Mouse (Mus musculus): ENCODE results near the gene Ubr7.

Ubr7 gene

GRCm38 (mm10) chr12:102757689-102758402 lies at the start of gene Ubr7, which contains the start of the genes Gm28051 and Gon7:
Gene Ubr7, plus strand, starts transcription at chr12:102757967.
Gene Gm28051, minus strand, starts transcription at chr12:102757765.
Gene Gon7, minus strand, starts transcription at chr12:102757803.
- DNase-seq (ENCODE audit: low spot score in 2 of 2) = peak; percentile 95

- no peak for DNase-seq (ENCODE audit: low spot score in 2 of 2)
Observed at GRCm38 (mm10) chr12:102708220-102708619, 49.5 kb upstream of the Ubr7 start.

DNA sequence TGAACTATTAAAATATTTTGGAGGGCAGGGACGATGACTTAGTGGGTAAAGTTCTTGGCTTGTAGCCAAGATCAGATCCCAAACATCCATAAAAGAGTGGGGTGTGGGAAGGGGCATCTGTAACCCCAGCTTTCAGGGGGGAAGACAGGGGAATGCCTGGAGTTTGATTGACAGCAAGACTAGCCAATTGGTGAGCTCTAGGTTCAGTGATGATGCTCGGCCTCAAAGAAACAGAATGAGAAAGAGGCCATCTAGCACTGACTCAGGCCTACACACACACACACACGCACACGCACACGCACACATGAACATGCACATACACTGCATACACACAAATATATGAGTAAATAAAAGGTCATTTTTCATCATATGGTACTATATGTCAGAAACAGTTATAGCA lies 47.9 kb upstream of the Ubr7 start:
- DNase-seq (ENCODE audit: low spot score in 2 of 2) = no peak

GRCm38 (mm10) chr12:102710851-102711375 lies 46.9 kb upstream of the Ubr7 start:
- no peak for DNase-seq (ENCODE audit: low spot score in 2 of 2)

GRCm38 (mm10) chr12:102713153-102713865 lies 44.5 kb upstream of the Ubr7 start:
- DNase-seq (ENCODE audit: low spot score in 2 of 2) = no peak

GRCm38 (mm10) chr12:102714116-102714515 lies 43.7 kb upstream of the Ubr7 start:
- no peak for DNase-seq (ENCODE audit: low spot score in 2 of 2)

DNA sequence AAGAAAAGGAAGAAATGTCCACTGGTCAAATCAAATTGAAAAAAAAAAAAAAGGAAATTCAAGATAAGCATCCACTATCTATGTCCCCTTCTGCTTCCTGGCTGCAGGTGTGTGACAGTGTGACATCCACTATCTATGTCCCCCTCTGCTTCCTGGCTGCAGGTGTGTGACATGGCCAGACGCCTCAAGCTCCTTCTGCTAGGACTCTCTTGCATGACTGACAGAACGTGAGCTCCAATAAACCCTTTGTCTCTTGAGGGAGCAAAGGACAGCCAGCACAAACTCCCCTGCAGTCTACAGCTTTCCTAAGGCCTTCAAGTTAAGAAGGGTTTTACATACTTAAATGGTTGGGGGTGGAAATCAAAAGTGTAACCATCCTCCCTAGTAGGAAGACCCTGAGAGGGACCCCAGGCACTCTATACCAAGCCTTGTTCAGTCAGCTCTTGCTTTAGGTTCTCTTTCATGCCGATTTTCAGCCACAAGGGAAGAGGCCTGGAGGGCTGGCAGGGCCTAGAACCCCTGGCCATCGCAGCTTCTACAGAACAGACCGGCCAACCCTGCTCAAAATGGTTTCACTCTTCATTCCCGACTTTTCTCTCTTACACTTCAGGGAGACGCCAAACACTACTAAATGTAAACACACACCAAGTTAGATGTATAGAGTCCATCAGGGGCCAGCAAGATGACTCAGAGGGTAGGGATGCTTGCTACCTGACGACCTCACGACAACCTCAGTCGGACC lies 42.9 kb upstream of the Ubr7 start:
- no peak for DNase-seq (ENCODE audit: low spot score in 2 of 2)

GRCm38 (mm10) chr12:102719552-102720315 lies 38.0 kb upstream of the Ubr7 start:
- DNase-seq (ENCODE audit: low spot score in 2 of 2) = no peak

GRCm38 (mm10) chr12:102722451-102722850 lies 35.3 kb upstream of the Ubr7 start:
- DNase-seq (ENCODE audit: low spot score in 2 of 2) = no peak

DNA sequence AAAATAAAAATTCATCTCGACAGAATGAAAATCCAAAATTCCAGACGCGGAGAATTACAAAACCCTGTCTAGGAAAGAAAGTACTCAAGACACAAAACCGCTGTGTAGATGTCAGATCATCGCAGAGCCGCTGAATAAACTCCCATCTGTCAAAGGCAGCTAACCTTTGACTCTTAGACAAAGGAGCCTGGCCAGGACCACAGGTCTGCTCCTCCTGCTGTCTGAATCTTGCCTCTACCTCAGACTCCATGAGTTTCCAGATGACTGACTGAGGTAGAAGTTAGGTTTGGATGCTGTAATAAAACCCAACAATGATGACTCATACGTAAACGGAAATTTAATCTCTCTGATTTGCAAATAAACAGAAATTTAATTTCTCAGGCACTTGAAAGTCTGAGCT lies 34.8 kb upstream of the Ubr7 start:
- no peak for DNase-seq (ENCODE audit: low spot score in 2 of 2)

DNA sequence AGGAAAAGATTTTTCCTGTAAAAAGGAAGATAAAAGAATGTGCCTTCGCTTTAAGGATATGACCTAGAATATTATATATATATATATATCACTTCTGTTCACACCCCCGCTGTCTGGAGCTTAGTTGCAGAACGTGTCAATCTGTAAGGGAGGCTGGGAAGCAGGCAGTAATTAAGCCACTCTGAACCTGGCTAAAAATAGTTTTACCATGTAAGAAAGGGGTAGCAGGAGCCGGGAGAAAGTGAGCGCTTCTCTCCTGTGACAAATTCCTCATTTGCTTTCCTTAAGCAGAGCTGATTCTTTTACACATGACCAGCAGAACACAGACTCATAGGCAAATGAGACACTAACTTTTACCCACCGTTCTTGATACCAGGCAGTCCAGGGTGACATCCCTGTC lies 33.9 kb upstream of the Ubr7 start:
- DNase-seq (ENCODE audit: low spot score in 2 of 2) = no peak

DNA sequence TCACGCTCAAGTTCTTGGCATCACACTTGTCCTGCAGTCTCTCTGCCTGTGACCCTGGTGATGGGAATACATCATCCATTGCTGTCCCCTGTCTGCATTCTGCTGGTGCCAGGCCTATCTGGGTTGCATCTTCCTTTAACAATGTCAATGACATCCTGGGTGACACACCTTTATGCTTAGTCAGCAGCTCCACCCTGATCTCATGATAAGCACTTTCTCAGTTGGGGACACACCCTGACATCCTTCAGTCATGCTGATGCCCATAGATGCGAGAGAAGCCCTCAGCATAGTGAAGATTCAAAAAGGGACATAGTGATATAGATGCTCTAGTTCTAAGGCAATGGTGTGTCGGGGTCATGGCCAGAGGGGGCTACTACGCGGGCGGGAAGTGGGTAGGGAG lies 32.6 kb upstream of the Ubr7 start:
- DNase-seq (ENCODE audit: low spot score in 2 of 2) = no peak

GRCm38 (mm10) chr12:102725761-102726175 lies 32.0 kb upstream of the Ubr7 start:
- DNase-seq (ENCODE audit: low spot score in 2 of 2) = no peak

- DNase-seq (ENCODE audit: low spot score in 2 of 2) = peak; percentile 65 to 78
Observed at GRCm38 (mm10) chr12:102729855-102730797, 27.6 kb upstream of the Ubr7 start.

DNA sequence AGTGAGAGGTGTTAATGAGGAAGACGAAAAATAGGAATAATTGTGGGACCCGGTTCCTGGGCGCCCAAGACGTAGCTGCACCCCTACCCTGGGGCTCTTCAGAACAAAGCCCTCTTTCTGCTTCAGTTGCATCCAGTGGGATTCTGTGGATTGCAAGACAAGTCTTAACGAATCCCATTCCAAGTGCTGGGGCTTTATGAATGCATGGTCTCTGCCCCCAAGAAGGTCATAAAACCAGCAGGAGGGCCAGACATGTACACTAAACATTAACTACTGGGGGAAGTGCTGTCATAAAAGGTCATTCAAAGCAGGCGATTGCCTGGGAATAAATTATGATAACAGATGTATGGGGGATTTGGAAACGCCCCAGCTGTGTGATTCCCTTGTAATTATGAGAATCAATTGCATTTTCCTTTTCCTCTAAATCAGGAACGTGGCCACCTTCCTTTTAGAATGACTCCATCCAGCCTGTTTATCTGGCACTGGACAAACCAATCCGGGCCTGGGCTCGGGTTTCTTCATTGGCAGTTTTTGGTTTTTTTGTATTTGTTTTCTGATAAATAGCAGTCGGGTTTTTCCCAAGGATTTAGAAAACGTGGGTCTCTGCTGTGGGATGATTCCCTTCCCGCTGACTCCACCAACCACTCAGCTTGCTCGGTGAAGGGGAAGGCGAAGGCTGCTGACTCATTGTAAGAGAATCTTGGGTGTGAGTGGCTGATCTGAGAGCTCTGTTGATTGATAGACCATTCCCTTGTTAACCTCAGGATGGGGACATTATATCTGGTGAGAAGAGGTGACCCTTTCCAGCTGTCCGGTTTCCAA lies 26.8 kb upstream of the Ubr7 start:
- no peak for DNase-seq (ENCODE audit: low spot score in 2 of 2)

DNA sequence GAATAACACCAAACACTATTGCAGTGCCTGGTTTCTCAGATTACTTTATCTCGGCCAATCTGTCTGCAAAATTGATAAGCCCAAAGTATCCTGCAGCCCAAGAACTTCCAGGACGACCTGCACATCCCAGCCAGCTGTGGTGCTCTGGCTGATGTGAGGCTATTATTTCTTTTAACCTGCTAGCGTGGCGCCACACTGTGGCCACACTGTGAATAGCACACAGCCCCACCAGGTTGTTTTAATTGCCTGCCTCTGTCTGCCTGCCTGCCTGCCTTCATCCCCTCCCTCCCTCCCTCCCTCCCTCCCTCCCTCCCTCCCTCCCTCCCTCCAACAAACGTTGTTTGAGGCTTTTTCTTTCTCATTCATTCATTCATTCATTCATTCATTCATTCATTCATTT lies 24.4 kb upstream of the Ubr7 start:
- peak in 1 of 2 experiments; percentile 52 for DNase-seq (ENCODE audit: low spot score in 2 of 2)

DNA sequence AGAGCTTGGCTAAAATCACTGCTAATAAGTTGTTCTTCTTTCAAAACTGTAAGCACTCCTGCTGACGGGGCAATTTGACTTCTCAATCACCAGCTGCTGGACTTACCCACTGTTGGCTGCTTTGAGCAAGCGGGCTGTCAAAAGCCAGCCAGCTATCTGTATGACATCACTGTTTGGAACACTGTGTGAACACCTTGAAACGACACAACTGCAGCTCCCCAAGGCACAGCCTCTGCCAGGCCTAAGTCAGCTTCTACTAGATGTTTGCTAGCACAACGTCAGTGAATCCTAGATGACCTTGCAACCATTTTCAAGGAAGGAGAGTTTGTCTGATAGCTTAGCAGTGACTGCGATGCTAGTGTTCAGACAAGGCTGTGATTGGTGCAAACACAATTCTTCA lies 18.7 kb upstream of the Ubr7 start:
- DNase-seq (ENCODE audit: low spot score in 2 of 2) = no peak

DNA sequence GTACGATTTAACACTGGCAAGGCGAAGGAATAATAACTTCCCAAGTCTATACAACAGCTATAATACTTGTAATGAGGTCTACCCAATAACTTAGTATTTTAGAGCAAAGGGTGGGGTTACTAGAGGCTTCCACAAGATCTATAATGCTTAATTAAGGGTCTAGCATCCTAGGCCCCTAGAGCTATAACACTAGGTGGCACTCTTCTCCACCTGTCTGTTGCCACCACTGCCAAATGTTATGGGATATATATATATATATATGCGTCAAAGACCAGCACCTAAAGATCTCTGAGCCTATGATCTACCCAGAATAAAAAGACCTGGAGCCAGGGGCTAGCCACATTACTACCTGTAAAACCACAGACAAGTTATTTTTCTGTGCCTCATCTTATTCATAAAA lies 17.5 kb upstream of the Ubr7 start:
- DNase-seq (ENCODE audit: low spot score in 2 of 2) = no peak

- no peak for DNase-seq (ENCODE audit: low spot score in 2 of 2)
Observed at GRCm38 (mm10) chr12:102742056-102742455, 15.7 kb upstream of the Ubr7 start.
